Mouse (Mus musculus) fibroblast of lung, adult 2 months (primary cell): ENCODE measurements around the gene Mfap3.
A peak's percentile ranks its signal among the peaks of the same experiment; 100 is the strongest.

Experiments used
- DNase-seq: peaks from one replicate; pipeline ENCODE4 v3.0.0-alpha.2; 2011; ENCODE audit warnings: low read depth

Mfap3 gene

DNA sequence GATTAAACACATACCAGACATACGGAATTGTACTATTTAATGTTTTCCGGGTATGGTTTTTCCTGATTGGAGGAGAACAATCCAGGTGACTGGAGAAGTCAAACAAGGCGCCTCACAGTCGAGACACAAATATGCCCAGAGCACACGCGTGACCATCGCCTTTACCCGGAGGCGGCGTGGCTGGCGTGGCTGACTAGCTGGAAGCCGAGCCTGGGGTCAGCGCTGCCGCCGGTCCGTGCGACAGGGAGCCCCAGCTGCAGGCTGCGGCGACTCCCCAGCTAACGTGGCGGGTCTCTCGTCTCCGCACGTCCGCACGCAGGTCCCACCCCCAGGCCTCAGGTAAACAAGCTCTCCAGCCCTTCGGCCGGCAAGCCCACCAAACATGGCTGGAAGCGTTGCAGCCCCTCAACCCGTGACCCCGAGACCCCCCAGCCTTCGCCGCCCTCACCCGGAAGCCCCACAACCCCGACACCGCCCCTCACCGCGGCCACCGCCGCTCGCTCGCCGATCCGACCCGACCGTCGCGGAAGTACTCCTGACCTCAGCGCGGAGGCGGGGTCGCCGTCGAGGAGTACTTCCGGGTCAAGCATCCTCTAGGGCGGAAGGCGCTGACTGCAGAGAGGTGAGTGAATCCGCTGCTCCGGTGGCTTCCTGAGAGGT lies at the start of gene Mfap3, which contains the start of gene Fam114a2:
Gene Mfap3 (plus strand): TSS at position 574 of the 660 bp plus-strand sequence.
Gene Fam114a2 (minus strand): TSS at position 527 of the 660 bp plus-strand sequence.
- peak; percentile 61 for DNase-seq

DNA sequence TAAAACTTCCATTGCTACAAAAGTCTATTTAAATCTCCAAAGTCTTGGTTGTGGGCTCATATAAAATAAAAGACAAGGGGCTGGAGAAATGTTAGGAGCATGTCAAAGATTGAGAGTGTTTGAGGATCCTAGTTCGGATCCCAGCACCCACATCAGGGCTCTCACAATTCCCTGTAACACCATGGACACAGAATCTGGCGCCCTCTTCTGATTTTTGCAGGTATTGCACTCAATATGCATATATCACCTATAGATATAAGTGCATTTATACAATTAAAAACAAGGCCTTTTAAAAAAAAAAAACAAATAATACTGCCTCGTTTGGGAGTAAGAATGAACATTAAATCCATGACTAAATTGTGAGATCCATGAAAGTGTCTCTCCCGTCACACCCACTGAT lies 49.8 kb upstream of the Mfap3 start:
- DNase-seq, result no peak

DNA sequence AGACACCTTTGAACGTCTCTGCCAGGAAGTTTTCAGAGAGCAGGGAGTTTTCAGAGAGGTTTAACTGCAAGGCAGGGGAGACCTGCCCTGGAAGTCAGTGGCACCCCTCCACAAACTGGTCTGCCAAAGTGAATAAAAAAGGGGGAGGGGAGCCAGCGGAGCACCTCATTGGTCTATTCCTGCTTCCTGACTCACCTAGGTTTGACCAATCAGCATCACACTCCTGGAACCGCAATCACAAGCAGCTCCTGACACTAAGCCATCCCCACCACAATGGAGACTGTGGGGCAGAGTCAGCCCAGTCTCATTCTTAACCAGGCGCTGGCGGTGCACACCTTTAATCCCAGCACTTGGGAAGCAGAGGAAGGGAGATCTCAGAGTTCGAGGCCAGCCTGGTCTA lies 48.4 kb upstream of the Mfap3 start:
- DNase-seq, result no peak

DNA sequence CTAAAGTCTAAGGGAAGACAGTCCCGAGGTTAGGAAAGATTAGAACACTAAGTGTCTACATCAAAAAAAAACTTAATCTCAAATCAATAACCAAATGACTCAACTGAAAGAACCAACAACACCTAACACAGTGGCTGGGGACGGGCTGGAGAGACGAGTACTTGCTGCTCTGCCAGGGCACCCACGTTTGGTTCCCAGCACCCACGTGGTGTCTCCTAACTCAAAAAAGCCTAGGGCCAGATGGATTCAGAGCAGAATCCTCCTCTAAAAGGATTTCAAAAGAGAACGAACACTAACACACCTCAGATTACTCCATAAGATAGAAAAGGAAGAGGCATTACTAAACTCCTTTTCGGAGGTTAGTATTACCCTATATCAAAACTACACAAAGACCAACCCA lies 47.5 kb upstream of the Mfap3 start:
- no peak for DNase-seq

DNA sequence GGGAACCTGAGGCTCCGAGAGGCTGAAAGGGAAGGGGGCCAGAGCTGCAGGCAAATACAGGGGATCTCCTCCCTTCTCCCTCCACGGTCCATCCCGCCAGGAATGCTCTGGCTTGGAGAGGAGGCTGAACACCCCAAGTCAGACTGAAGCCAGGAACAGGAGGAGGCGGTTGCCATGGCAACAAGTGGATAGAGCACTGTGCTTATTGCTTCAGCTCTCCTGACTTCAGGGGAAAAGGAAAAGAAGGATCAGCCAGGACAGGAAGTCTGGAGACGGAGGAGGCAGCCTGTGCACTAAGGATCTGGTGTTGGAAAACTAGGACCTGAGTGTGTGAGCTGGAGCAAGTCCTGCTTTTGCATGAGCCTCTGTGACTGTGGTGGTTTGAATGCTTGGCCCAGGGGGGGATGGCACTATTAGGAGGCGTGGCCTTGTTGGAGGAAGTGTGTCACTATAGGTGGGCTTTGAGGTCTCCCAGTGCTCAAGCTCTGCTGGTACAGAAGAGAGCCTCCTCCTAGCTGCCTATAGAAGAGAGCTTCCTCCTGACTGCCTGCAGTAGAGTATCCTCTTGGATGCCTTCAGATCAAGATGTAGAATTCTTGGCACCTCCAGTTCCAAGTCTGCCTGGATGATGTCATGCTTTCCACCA lies 44.0 kb upstream of the Mfap3 start:
- no peak for DNase-seq

DNA sequence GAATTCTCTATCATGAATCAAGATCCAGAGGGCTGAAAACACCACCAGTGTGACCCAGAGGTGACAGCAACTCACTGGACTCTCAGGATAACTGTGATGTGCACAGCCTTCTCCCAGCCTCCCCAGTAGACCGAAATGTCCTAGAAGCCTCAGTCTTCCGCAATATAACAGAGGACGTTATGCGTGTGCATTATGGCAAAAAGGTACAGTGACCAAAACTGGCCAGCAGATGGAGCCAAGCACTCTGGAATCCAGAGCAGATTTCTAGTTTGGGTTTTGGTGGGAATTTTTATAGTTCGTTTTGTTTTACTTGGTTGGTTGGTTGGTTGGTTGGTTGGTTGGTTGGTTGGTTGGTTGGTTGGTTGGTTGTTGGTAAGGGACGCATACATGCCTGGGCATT lies 43.3 kb upstream of the Mfap3 start:
- DNase-seq, result no peak

DNA sequence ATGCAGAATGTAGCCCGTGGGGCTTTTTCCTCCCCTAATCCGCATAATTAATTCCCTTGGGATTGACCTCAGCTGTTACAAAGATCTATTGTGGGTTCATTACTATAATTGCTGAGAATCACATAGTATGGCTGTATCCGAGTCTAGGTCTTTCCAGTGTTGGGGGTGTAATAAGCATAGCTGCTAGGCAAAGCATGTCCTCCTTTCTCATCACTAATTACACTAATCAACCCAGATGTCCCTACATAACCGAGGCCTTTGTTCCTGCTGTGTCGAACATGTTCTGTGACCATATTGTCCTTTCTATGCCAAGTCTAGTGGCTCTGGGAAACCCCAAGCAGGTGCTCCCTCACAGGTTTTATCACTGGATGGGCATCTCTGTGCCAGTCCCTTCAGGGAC lies 40.4 kb upstream of the Mfap3 start:
- DNase-seq, result no peak

DNA sequence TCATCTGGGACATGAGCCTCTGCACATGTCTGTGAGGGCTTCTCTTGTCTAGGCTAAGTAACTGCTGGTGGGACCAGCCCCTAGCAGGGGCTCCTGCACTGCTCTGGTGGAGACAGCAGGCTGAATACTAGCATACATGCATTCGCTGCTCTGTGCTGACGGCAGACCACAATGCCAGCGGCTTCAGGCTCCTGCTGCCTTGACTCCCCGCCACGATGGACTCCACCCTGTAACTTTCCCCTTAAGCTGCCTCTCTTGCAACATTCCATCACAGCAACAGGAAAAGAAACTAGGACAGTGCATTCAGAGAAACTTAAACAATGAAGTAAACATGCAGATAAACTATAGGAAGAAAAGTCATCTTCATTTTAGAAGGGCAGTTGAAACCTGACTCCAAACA lies 30.0 kb upstream of the Mfap3 start:
- DNase-seq, result no peak

DNA sequence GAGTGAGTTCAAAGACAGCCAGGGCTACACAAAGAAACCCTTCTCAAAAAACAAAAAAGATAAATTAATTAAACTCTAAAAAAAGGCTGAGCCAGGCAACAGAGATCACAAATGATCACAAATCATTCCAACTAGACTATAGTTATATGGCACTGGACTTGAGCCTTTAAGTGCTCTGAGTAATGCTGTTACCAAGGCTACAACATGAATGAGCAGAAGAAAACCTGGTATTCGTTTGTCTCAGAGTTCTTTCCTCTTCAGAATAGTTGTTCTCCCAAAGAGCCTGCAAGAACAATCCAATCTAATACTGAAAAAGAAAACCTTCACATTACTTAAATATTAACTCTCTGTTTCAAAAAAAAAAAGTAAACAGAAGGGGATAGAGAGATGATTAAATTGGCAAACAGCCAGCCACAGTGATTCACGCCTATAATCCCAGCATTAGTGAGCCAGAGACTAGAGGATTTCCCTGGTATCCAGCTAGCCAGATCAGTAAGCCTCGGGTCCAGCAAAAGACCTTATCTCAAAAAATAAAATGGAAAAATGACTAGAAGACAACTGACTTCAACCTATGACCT lies 21.9 kb upstream of the Mfap3 start:
- no peak for DNase-seq

DNA sequence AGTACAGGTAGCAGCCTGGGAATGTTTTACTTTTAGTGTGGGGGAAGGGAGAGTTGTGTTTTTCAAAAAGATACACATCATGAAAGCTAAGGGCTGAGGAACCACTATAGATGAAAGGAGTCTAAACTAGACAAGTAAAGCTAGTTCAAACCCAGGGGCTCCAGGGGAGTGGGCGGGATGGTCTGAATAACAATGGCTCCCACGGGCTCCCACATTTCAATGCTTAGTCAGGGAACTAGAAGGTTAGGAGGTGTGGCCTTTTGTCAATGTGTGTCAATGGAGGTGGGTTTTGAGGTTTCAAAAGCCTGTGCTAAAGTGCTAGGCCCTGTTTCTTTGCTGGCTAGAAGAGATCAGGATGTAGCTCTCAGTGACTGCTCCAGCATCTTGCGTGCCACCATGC lies 20.8 kb upstream of the Mfap3 start:
- DNase-seq, result no peak

DNA sequence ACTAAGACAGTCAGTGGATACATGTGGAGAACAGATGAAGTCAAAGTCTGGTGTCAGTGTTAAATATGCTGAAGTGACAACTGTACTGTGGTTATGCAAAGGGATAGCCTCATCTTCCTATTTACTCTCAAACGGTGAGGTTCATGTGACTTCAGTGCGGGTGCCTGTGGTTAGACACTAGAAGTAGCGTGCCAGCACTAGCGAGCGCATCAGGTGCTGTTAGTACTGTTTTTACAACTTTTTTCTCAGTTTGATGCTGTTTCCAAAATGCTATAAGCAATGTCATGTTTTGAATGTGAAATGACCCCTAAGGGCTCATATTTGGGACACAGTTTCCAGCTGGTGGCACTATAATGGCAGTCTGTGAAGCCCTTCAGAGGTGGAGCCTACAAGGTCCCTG lies 20.2 kb upstream of the Mfap3 start:
- no peak for DNase-seq

DNA sequence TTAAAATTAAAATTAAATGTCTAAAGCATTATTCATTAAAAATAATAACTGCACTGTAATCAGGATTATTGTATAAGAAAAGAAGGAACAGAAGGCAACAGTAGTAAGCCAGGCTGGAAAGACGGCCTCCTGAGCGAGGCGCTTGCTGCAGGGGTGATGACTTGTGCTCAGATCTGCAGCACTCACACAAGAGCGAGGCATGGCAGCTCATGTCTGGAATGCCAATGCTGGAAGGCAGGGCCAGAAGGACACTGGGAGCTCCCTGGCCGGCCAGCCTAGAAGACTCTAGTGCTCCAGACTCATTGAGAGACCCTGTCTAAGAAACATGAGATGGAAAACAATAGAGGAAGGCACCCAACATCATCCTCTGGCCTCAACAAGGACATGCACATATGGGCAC lies 15.3 kb upstream of the Mfap3 start:
- DNase-seq, result no peak

DNA sequence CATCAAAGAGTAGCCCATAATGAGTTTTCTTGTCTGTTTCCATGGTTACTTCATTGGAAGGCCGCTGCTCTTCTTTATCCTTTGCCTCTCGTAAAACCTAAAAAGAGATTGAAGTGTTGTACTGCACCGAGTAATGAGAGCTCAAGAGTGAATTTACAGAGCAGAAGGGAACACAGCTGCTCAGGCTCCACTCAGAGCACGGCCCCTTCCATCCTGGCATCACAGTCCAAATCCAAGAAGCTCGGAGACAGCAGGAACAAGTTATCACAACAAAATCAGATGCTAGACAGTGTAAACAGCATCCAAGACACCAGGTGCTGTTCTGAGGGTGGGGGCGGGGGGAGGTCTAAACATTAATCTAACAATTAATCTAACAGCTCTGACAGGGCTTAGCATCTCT lies 11.6 kb upstream of the Mfap3 start:
- no peak for DNase-seq

DNA sequence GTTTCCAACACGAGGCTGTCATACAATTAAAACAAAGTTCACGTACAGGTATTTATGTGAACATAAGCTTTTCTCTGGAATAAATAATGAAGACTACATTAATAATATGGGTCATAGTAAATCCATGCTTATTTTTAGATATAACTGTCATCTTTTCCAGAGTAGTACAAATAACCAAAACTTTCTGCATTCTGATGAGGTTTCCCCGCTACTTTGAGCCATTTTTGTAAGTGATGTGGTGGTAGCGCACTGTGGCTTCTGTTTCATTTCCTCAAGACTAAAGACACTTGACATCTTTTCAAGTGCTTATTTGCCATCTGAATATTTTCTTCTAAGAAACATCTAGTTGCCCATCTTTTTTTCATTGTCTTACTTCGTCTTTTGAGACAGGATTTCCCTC lies 3.2 kb upstream of the Mfap3 start:
- no peak for DNase-seq

DNA sequence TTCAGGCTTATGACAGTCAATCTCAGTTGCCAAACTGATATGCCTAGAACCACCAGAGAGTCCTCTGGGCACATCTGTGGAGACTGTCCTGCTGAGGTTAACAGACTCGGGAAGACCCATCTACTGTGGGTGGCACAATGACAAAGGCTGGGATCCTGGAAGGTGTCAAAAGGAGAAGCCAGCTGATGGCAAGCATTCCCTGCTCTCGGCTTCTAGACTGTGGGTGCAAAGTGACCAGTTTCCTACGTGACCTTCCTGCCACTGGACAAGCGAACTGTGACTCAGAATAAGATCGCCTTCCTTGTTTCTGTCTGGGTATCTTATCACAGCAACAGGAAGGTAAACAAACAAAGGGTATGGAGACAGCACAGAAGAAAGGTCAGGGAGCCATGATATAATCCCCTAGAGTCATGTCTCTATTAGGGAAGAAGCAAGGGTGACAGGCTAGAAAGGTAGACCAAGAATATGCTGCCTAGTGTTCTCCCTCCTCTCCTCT lies 1.5 kb upstream of the Mfap3 start:
- no peak for DNase-seq

DNA sequence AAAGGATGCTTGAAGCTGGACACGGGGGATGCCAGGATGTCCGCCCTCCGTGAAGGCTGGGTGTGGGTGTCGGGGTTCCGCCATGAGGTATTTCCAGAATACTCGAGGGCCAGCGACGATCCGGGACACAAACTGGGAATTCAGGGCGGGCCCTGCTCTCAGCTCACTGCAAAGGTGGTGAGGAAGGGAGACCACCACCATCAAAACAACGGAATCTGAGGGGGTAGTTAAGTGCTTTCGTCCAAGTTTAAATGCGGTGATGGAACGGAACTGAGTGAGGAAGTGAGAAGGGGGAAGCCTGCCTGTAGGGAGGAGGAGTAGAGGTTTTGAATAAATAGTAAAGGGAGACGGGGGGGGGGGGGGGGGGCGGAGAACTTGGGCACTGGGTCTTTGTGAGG lies 286 bp downstream of the Mfap3 start:
- DNase-seq, result no peak

DNA sequence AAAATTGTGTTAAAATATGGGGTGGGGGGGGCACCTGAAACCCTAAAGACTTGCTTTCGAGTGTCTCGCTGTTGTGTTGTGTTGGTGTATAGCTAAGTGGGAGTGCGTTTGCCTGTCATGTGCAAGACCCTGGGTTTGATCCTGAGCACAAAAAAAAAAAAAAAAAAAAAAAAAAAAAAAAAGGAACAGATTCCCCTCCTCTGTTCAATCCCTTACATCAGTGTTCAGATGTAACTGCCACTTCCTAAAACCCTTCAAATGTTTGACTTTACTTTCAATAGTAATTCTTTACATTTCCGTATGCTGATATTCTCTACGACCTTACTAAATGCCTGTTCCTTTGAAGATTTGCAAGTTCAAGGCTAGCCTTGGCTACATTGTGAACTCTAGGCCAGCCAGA lies 840 bp downstream of the Mfap3 start:
- DNase-seq, result no peak

DNA sequence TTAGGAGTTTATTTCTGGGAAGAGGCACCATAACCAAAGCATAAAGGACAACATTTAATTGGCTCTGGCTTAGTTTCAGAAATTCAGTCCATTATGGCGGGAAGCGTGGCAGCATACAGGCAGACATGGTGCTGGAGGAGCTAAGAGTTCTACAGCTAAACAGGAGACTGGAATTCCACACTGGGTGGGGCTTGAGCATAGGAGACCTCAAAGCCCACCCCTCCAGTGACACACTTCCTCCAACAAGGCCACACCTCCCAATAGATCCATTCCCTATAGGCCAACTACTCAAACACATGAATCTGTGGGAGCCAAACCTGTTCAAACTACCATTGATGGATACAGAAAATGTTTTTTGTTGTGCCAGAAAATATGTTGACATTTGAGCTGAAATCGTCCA lies 2.7 kb downstream of the Mfap3 start:
- DNase-seq, result no peak

DNA sequence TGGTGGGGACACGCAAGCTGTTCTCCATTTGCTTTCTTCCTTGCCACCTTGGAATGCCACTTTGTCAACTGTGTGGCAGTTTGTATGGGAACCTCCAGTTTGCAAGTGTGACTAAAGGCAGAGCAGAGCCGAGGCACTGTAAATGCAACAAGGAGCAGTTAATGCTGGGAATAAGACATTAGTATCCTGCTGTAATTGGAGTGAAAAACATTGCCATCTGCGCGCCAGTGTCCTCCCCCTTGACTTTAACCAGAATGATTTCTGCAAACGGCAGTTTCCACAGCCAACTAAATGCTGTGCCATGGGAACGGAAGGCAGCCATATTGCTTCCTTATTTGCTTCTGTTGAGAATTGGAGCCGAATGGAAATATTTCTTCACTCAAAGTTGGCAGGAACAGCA lies 3.6 kb downstream of the Mfap3 start:
- DNase-seq, result peak; percentile 66

DNA sequence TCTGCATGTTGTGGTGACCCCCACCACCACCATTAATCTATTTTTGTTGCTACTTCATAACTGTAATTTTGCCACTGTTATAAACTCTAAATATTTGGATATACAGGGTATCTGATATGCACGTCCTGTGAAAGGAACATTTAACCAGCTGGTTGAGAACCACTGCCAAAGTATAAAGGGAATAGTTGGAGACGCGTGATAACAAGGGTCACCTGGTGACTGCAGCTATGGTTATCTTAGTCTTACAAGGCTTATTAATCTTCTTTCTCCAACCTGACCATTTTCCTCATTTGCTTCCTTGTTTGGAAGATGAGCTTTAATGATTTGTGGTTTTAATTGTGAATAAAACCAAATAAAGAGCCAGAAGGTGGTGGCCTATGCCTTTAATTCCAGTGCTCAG lies 5.0 kb downstream of the Mfap3 start:
- DNase-seq, result no peak

DNA sequence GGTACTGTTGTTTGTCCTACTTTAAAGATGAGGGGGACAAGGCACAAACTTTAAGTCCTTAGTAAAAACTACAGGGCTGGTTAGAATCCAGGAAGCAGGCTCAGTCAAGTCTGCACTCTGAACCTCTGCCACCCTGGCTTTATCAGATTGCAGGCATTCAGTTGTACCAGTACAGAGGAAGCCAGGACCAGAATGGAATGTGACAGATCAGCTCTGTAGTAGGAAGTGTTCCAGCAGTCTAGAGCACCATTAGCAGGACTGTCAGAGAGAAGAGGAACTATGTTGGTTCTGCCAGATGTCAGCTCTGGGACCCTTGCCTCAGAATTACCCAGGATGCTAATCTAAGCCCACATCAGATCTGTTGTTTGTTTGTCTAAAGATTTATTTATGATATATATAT lies 6.1 kb downstream of the Mfap3 start:
- DNase-seq, result no peak

DNA sequence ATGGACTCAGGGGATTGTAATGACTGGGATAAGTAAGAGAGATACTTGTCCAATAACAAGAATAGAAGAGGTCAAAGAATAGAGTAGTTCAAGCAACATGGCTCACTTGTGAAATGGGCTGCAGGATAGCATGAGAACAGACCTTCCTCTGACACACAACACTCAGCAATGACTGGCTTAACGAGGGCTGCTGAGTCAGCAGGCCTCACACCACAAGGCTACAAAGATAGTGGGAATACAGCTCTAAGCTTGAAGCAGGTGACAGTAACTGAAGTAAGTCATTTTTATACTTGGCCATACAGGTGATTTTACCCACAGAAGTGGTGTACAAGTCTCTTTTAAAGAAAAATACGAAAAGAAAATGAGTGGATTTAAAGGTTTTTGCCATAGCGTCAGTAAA lies 7.4 kb downstream of the Mfap3 start:
- DNase-seq, result no peak

DNA sequence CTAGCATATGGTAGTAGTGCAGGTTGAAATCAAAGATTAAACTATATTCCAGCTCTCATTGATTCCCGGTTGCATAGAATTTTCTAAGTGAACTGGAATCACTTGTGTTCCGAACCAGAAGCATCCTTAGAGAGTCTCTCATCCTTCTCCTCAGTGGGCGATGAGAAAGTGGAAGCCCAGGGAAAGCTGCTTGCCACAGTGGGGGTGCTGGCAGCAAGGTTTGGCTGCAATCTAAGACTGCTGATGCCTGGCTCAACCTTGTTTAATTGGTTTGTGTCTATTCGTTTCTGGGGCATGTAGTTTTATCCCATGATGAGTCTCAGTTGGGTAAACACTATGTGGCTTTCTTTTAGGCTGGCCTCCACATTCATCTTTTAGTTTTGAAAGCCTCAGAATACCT lies 9.0 kb downstream of the Mfap3 start:
- no peak for DNase-seq

DNA sequence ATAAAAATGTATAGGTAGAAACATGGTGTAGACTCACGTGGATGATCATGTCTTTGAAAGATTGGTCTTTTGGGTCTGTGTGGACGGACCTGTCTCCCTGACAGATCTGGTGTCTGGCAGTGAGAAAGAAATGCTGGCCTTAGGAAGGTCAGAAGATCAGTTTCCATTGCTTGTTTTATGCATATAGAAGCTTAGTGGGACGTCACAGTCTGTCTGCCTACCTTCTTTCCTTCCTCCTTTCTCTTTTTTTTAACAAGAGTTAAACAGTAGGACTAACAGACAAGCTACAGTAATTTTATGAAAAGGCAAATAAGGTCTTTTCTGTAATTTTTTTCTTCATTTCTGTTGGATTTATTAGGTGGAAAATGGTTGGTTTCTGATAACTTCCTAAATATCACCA lies 10.6 kb downstream of the Mfap3 start:
- DNase-seq, result no peak
